25 mouse cellular contexts compared by ENCODE assay signal in the genomic region with DNA sequence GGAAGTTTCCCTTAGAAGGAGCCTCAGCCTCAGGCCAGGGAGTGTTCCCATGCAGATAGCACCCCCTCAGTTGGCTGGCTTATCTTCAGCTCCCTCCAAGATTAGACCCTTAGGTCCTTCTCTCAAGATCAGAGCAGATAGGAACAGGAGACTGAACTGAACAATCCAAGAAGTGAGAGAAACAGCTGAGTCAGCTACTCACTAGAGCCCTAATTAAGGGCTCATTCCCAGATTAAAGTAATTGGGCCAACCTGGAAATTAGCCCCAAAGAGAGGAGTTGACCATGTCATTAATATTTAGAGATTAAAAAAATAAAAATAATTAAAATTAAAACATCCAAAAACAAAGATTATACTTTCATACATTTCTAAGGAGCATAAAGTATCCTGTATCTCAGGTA. TPM values are rescaled to one million over a fixed set of nuclear protein-coding genes. Genes with fewer than 3 reads are reported as not detected.
"Had no signal": no experiment of that assay in that cellular context is flagged by ENCODE, and none has a peak within 500 bp of the region (broad histone marks: within the 10 kb centered on the region; RNA-seq: fewer than 3 reads in every experiment).

No protein-coding gene starts in this region.

- H3K27ac ChIP-seq: embryonic facial prominence, embryonic 10.5 days; embryonic facial prominence, embryonic 12.5 days; embryonic facial prominence, embryonic 13.5 days; embryonic facial prominence, embryonic 15.5 days; forebrain, embryonic 10.5 days; forebrain, embryonic 12.5 days; forebrain, embryonic 13.5 days; forebrain, embryonic 15.5 days; gastrocnemius, adult 2 months; heart, adult 2 months had no signal

- H3K36me3 ChIP-seq: embryonic facial prominence, embryonic 10.5 days; embryonic facial prominence, embryonic 12.5 days; embryonic facial prominence, embryonic 13.5 days; embryonic facial prominence, embryonic 15.5 days; forebrain, embryonic 10.5 days; forebrain, embryonic 12.5 days; forebrain, embryonic 15.5 days had no signal

- H3K4me1 ChIP-seq: embryonic facial prominence, embryonic 10.5 days; embryonic facial prominence, embryonic 12.5 days; embryonic facial prominence, embryonic 13.5 days; embryonic facial prominence, embryonic 15.5 days; forebrain, embryonic 10.5 days; forebrain, embryonic 12.5 days; forebrain, embryonic 13.5 days; forebrain, embryonic 15.5 days had no signal

- H3K9me3 ChIP-seq: embryonic facial prominence, embryonic 10.5 days; embryonic facial prominence, embryonic 12.5 days; embryonic facial prominence, embryonic 13.5 days; embryonic facial prominence, embryonic 15.5 days; forebrain, embryonic 10.5 days; forebrain, embryonic 12.5 days; forebrain, embryonic 13.5 days; forebrain, embryonic 15.5 days had no signal

- DNase-seq: cerebellum, adult 9-11 months; cerebellum, postnatal 10 days; cerebellum, postnatal 14 days; cerebellum, postnatal 25 days; cerebellum, postnatal 36 days; embryo, embryonic 11 days; forebrain, postnatal 0 days; gastrocnemius, adult 2 months; gastrocnemius, postnatal 10 days; gastrocnemius, postnatal 14 days; gastrocnemius, postnatal 25 days; gastrocnemius, postnatal 36 days; heart, adult 11 months; heart, adult 18-20 months; heart, adult 2 months had no signal

- H3K9ac ChIP-seq: embryonic facial prominence, embryonic 12.5 days; embryonic facial prominence, embryonic 13.5 days; embryonic facial prominence, embryonic 15.5 days; forebrain, embryonic 12.5 days; forebrain, embryonic 13.5 days; forebrain, embryonic 15.5 days; forebrain, postnatal 0 days had no signal

- H3K4me3 ChIP-seq: embryonic facial prominence, embryonic 10.5 days; embryonic facial prominence, embryonic 12.5 days; embryonic facial prominence, embryonic 13.5 days; embryonic facial prominence, embryonic 15.5 days; erythroblast, embryonic 14.5 days; forebrain, embryonic 10.5 days; forebrain, embryonic 12.5 days; forebrain, embryonic 13.5 days; forebrain, embryonic 15.5 days; gastrocnemius, adult 2 months; heart, adult 2 months had no signal

- H3K4me2 ChIP-seq: embryonic facial prominence, embryonic 12.5 days; embryonic facial prominence, embryonic 13.5 days; embryonic facial prominence, embryonic 15.5 days; forebrain, embryonic 12.5 days; forebrain, embryonic 13.5 days; forebrain, embryonic 15.5 days had no signal

- H3K27me3 ChIP-seq: embryonic facial prominence, embryonic 12.5 days; embryonic facial prominence, embryonic 13.5 days; embryonic facial prominence, embryonic 15.5 days; forebrain, embryonic 12.5 days; forebrain, embryonic 13.5 days; forebrain, embryonic 15.5 days had no signal

RNA-seq across cellular contexts. Expression of a gene that starts 35.0 kb away (rescaled TPM):
- total RNA-seq: granulocyte monocyte progenitor cell, adult 5-6 weeks had no signal
- polyA plus RNA-seq: erythroblast, embryonic 14.5 days had no signal
